Mouse (Mus musculus): Measurements from ENCODE around the gene 4931440F15Rik.

DNA sequence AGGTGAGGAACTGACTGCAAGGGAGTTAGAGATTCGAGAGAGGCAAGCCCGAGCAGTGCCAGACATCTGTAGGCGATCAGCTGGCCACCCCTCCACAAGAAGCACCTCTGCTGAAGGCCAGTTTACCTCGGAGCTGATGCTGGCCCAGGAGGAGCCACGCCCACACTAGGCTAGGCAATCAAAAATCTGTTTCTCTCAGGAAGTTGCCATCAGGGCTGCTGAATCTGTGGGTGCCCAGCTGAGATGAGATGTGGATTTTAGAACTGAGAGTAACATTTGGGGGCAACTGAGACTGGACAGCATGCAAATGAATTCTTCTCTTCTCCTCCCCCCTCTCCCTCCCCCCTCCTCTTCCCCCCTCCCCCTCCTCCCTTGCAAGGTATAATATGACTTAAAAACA, 38.0 kb downstream of the 4931440F15Rik start:
- no peak for TF ChIP-seq CTCF (IDR thresholded peaks at IDR 0.05; ENCODE audit: control insufficient read depth, insufficient read depth, insufficient read length)
- TF ChIP-seq MAX (IDR thresholded peaks at IDR 0.05) = no peak
- TF ChIP-seq USF1 (IDR thresholded peaks at IDR 0.05; ENCODE audit: low read depth) = no peak
- TF ChIP-seq MYOG (IDR thresholded peaks at IDR 0.05; ENCODE audit: control insufficient read depth, extremely low read depth, insufficient read length) = no peak
- no peak for TF ChIP-seq MYOD1 (IDR thresholded peaks at IDR 0.05; ENCODE audit: control insufficient read depth, insufficient read length, low read depth)
- no peak for TF ChIP-seq CEBPB (IDR thresholded peaks at IDR 0.05; ENCODE audit: low read depth)
- TF ChIP-seq FOSL1 (IDR thresholded peaks at IDR 0.05; ENCODE audit: insufficient read depth, low read length, poor library complexity, severe bottlenecking) = no peak

All from C2C12 (cell line).